Mouse (Mus musculus) heart, postnatal 0 days (tissue): ENCODE measurements around the gene Aprt. TPM values are rescaled to one million over a fixed set of nuclear protein-coding genes. Genes with fewer than 3 reads are reported as not detected.

Experiments
- ATAC-seq: fragments of 200-750 bp; cut with Nextera tagmentation; 2 replicates; pipeline ENCODE4 v1.8.0; 2017; ENCODE audit warnings: low read depth, moderate number of reproducible peaks, moderate library complexity; ENCODE audit not compliant: insufficient read depth
- DNase-seq: peaks from one replicate; pipeline ENCODE4 v3.0.0-alpha.2; 2016; ENCODE audit warnings: low spot score
- H3K27ac ChIP-seq: fragments of 300-500 bp; sonication (generic); 2 replicates; pipeline ENCODE4 v1.5.1; 2014; ENCODE audit warnings: low read depth, mild to moderate bottlenecking
- H3K27me3 ChIP-seq: fragments of 300-500 bp; sonication (generic); 2 replicates; pipeline ENCODE4 v1.6.1; 2014; ENCODE audit warnings: low read length, mixed read lengths; ENCODE audit not compliant: control insufficient read depth, insufficient read depth
- H3K36me3 ChIP-seq: fragments of 300-500 bp; sonication (generic); replicated peaks from 2 replicates; pipeline ENCODE4 v1.6.1; 2014; ENCODE audit warnings: low read length, mixed read lengths; ENCODE audit not compliant: control insufficient read depth, insufficient read depth
- H3K4me1 ChIP-seq: fragments of 300-500 bp; sonication (generic); 2 replicates; pipeline ENCODE4 v1.6.1; 2014; ENCODE audit warnings: antibody characterized with exemption; ENCODE audit not compliant: control insufficient read depth, insufficient read depth
- H3K4me2 ChIP-seq: fragments of 300-500 bp; sonication (generic); 2 replicates; pipeline ENCODE4 v1.6.1; 2014; ENCODE audit warnings: low read depth, mild to moderate bottlenecking, low read length, moderate library complexity
- H3K4me3 ChIP-seq: fragments of 300-500 bp; sonication (generic); 2 replicates; pipeline ENCODE4 v1.5.1; 2014; ENCODE audit warnings: low read depth, low read length
- H3K9ac ChIP-seq: fragments of 300-500 bp; sonication (generic); replicated peaks from 2 replicates; pipeline ENCODE4 v1.6.1; 2014; ENCODE audit warnings: low read depth, low read length, mixed read lengths
- H3K9me3 ChIP-seq: fragments of 300-500 bp; sonication (generic); replicated peaks from 2 replicates; pipeline ENCODE4 v1.6.1; 2016; ENCODE audit warnings: low read length; ENCODE audit not compliant: control insufficient read depth
- CTCF ChIP-seq: IDR thresholded peaks from 2 replicates; pipeline ENCODE4 v1.5.1; 2016; ENCODE audit warnings: antibody characterized with exemption, control low read depth, low read depth
- EP300 ChIP-seq: IDR thresholded peaks from 2 replicates; pipeline ENCODE4 v1.6.1; 2016; ENCODE audit warnings: antibody characterized with exemption, low read depth
- whole genome bisulfite sequencing: fragments of 180-500 bp; shearing (Covaris S2); extraction: QIAGEN DNeasy Blood & Tissue Kit; methylation state at CpG from one replicate; pipeline ENCODE4 v1.1.7; 2014; 5-methylcytosine and 5-hydroxymethylcytosine counted together
- polyA plus RNA-seq: library from polyadenylated mRNA; unstranded; fragments of >200 nt; fragmentation: Nextera tagmentation; extraction: Ambion mirVana; gene quantifications from 2 replicates; pipeline ENCODE4 v1.2.1, GENCODE M21; 2015
- total RNA-seq: library from RNA; depleted of rRNA; stranded (reverse); fragments of >200 nt; gene quantifications from 2 replicates; pipeline ENCODE4 v1.2.3, GENCODE M21; 2014; ENCODE audit warnings: low replicate concordance

The Aprt gene
- total and polyA plus RNA-seq, 2 experiments from 2014 or later = 112 to 119 TPM

- no peak for DNase-seq
- TF ChIP-seq EP300 (no peak), CTCF (no peak)
Observed at GRCm38 (mm10) chr8:122547815-122548214, 28.9 kb downstream of the Aprt start.

GRCm38 (mm10) chr8:122546811-122547453 is 29.8 kb downstream of the Aprt start:
- peak; percentile 69 for DNase-seq
- Histone ChIP-seq H3K27ac (peak overlapping the region; percentile 63), H3K4me2 (peak overlapping the region; percentile 67), H3K9ac (no peak overlapping the region; the same call in 1 of the 2 replicates), H3K27me3 (no peaks in the 10 kb centered on the region), H3K4me1 (peaks cover 23% of the 10 kb centered on the region), H3K9me3 (no peaks in the 10 kb centered on the region), H3K36me3 (no peaks in the 10 kb centered on the region), H3K4me3 (no peak overlapping the region)
- 36% methylated on average over 24 of the region's 24 CpGs for WGBS
- peak; percentile 12; the same call in 1 of the 2 replicates for ATAC-seq
- TF ChIP-seq CTCF (no peak), EP300 (peak; percentile 72)

More at GRCm38 (mm10) chr8:122547815-122548214, 28.9 kb downstream of the Aprt start:
- no peak for ATAC-seq
- H3K4me1 ChIP-seq = peaks cover 23% of the 10 kb centered on the region
- peak overlapping the region; percentile 67 for H3K4me2 ChIP-seq
- peak overlapping the region; percentile 63 for H3K27ac ChIP-seq
- no peak overlapping the region; the same call in 1 of the 2 replicates for H3K9ac ChIP-seq
- no peaks in the 10 kb centered on the region for H3K9me3 ChIP-seq
- no peaks in the 10 kb centered on the region for H3K36me3 ChIP-seq
- H3K4me3 ChIP-seq = peak overlapping the region; percentile 6; the same call in 1 of the 2 replicates
- no peaks in the 10 kb centered on the region for H3K27me3 ChIP-seq
- WGBS = 39% methylated on average over 5 of the region's 5 CpGs

GRCm38 (mm10) chr8:122546066-122546755 is 30.5 kb downstream of the Aprt start:
- Histone ChIP-seq H3K4me1 (peaks cover 23% of the 10 kb centered on the region), H3K4me3 (no peak overlapping the region), H3K27ac (peak overlapping the region; percentile 63), H3K9me3 (no peaks in the 10 kb centered on the region), H3K27me3 (no peaks in the 10 kb centered on the region), H3K4me2 (peak overlapping the region; percentile 67), H3K36me3 (no peaks in the 10 kb centered on the region), H3K9ac (no peak overlapping the region; the same call in 1 of the 2 replicates)
- 51% methylated on average over 6 of the region's 7 CpGs for WGBS
- ATAC-seq (peak; percentile 22; the same call in 1 of the 2 replicates), DNase-seq (no peak)
- TF ChIP-seq EP300 (no peak), CTCF (no peak)

- TF ChIP-seq EP300 (no peak), CTCF (no peak)
- Histone ChIP-seq H3K4me2 (no peak overlapping the region), H3K4me1 (peaks cover 23% of the 10 kb centered on the region), H3K9me3 (no peaks in the 10 kb centered on the region), H3K9ac (no peak overlapping the region), H3K4me3 (no peak overlapping the region), H3K27me3 (no peaks in the 10 kb centered on the region), H3K27ac (no peak overlapping the region), H3K36me3 (no peaks in the 10 kb centered on the region)
- 82% methylated on average over 8 of the region's 8 CpGs for WGBS
- DNase-seq (no peak), ATAC-seq (no peak)
Observed at GRCm38 (mm10) chr8:122544138-122544537, 32.6 kb downstream of the Aprt start.

- Histone ChIP-seq H3K36me3 (no peaks in the 10 kb centered on the region), H3K9me3 (no peaks in the 10 kb centered on the region), H3K4me3 (no peak overlapping the region), H3K9ac (no peak overlapping the region), H3K4me1 (0 out of 2 replicates have a peak, but pooled peaks cover 10% of the 10 kb centered on the region), H3K27ac (no peak overlapping the region), H3K27me3 (no peaks in the 10 kb centered on the region), H3K4me2 (no peak overlapping the region)
- no peak for ATAC-seq
- DNase-seq = no peak
- 80% methylated on average over 9 of the region's 9 CpGs for WGBS
- no peak for TF ChIP-seq EP300
- no peak for TF ChIP-seq CTCF
Observed at GRCm38 (mm10) chr8:122538310-122539076, 38.2 kb downstream of the Aprt start.
